Mouse (Mus musculus) MEL (cell line): ENCODE data around the gene Golga4. TPM values are rescaled to one million over a fixed set of nuclear protein-coding genes. Genes with fewer than 3 reads are reported as not detected.

ENCODE experiments used
- DNase-seq: peaks from one replicate; pipeline ENCODE4 v3.0.0; 2011; ENCODE audit warnings: low read depth, low spot score
- H3K27ac ChIP-seq: 2 replicates; pipeline ENCODE4 v1.5.1; 2012; ENCODE audit warnings: low read depth, mild to moderate bottlenecking, control low read depth, low read length, moderate library complexity; ENCODE audit not compliant: control insufficient read depth
- H3K27me3 ChIP-seq, 2 experiments: fragments of 150-350 bp in 1 of 2; sonication (generic) in 1 of 2; 2 replicates each; pipeline ENCODE4 v1.6.1; 2012; ENCODE audit warnings: low read length in 2 of 2, mild to moderate bottlenecking in 2 of 2, improper control_type of control experiment in 1 of 2, moderate library complexity in 1 of 2; ENCODE audit not compliant: insufficient read depth in 2 of 2, control insufficient read depth in 1 of 2
- H3K36me3 ChIP-seq, 2 experiments: 2 replicates each; pipeline ENCODE4 v1.6.1; 2012 to 2014; ENCODE audit warnings: low read length in 2 of 2, improper control_type of control experiment in 1 of 2, inconsistent platforms in 1 of 2, mild to moderate bottlenecking in 1 of 2; ENCODE audit not compliant: insufficient read depth in 2 of 2, control insufficient read depth in 1 of 2
- H3K4me1 ChIP-seq, 2 experiments: fragments of 150-350 bp in 1 of 2; sonication (generic) in 1 of 2; 2 replicates each; pipeline ENCODE4 v1.6.1; 2012; ENCODE audit warnings: low read length in 2 of 2, improper control_type of control experiment in 1 of 2, mild to moderate bottlenecking in 1 of 2; ENCODE audit not compliant: insufficient read depth in 2 of 2, control insufficient read depth in 1 of 2
- H3K4me3 ChIP-seq, 2 experiments: fragments of 150-350 bp in 1 of 2; sonication (generic) in 1 of 2; 2 replicates each; pipeline ENCODE4 v1.5.1; 2012; ENCODE audit warnings: low read depth in 2 of 2, low read length in 2 of 2, mild to moderate bottlenecking in 2 of 2, moderate library complexity in 2 of 2, control low read depth in 1 of 2, improper control_type of control experiment in 1 of 2; ENCODE audit not compliant: control insufficient read depth in 1 of 2, insufficient read depth in 1 of 2
- H3K79me2 ChIP-seq: 2 replicates; pipeline ENCODE4 v1.6.1; 2012; ENCODE audit warnings: mild to moderate bottlenecking, low read length, moderate library complexity; ENCODE audit not compliant: control insufficient read depth, poor library complexity, insufficient read depth
- H3K9ac ChIP-seq: 2 replicates; pipeline ENCODE4 v1.6.1; 2012; ENCODE audit warnings: low read depth, mild to moderate bottlenecking, control low read depth, low read length, moderate library complexity; ENCODE audit not compliant: control insufficient read depth, poor library complexity, severe bottlenecking
- H3K9me3 ChIP-seq: fragments of 150-350 bp; sonication (generic); replicated peaks from 2 replicates; pipeline ENCODE4 v1.6.1; 2012; ENCODE audit warnings: mild to moderate bottlenecking, low read length, improper control_type of control experiment, moderate library complexity; ENCODE audit not compliant: insufficient read depth
- CHD1 ChIP-seq: IDR thresholded peaks from 2 replicates; pipeline ENCODE4 v1.6.1; 2012; ENCODE audit warnings: low read depth, mild to moderate bottlenecking, inconsistent platforms, low read length, improper control_type of control experiment
- CTCF ChIP-seq, 3 experiments: IDR thresholded peaks in 2 of 3; conservative IDR thresholded peaks in 1 of 3; 2 replicates each; pipeline ENCODE4 v1.5.1; 2011 to 2012; ENCODE audit warnings: low read length in 3 of 3, low read depth in 2 of 3, mild to moderate bottlenecking in 2 of 3, improper control_type of control experiment in 1 of 3, inconsistent platforms in 1 of 3, mixed read lengths in 1 of 3, moderate library complexity in 1 of 3; ENCODE audit not compliant: control insufficient read depth in 1 of 3, insufficient read depth in 1 of 3, poor library complexity in 1 of 3, severe bottlenecking in 1 of 3
- GABPA ChIP-seq: IDR thresholded peaks from 2 replicates; pipeline ENCODE4 v1.6.1; 2012; ENCODE audit warnings: low read depth, mild to moderate bottlenecking, inconsistent platforms, low read length, improper control_type of control experiment, moderate library complexity
- HCFC1 ChIP-seq: IDR thresholded peaks from 2 replicates; pipeline ENCODE4 v1.6.1; 2012; ENCODE audit warnings: low read depth, mild to moderate bottlenecking, inconsistent platforms, low read length, improper control_type of control experiment, moderate library complexity
- MYB ChIP-seq: IDR thresholded peaks from 2 replicates; pipeline ENCODE4 v1.6.1; 2011; ENCODE audit warnings: mild to moderate bottlenecking, low read depth, low read length, improper control_type of control experiment
- NELFE ChIP-seq: IDR thresholded peaks from 2 replicates; pipeline ENCODE4 v1.6.1; 2011; ENCODE audit warnings: low read depth, low read length, improper control_type of control experiment
- NRF1 ChIP-seq: IDR thresholded peaks from 2 replicates; pipeline ENCODE4 v1.6.1; 2014; ENCODE audit warnings: low read depth, mild to moderate bottlenecking, inconsistent platforms, low read length, improper control_type of control experiment, moderate library complexity; ENCODE audit not compliant: poor library complexity, insufficient read depth, severe bottlenecking
- POLR2A ChIP-seq, 2 experiments: IDR thresholded peaks; 2 replicates each; pipeline ENCODE4 v1.6.1; 2011 to 2012; ENCODE audit warnings: low read length in 2 of 2, mild to moderate bottlenecking in 2 of 2, control low read depth in 1 of 2, improper control_type of control experiment in 1 of 2, low read depth in 1 of 2, moderate library complexity in 1 of 2; ENCODE audit not compliant: control insufficient read depth in 1 of 2, insufficient read depth in 1 of 2, poor library complexity in 1 of 2
- TAL1 ChIP-seq: IDR thresholded peaks from 2 replicates; pipeline ENCODE4 v1.6.1; 2012; ENCODE audit warnings: mild to moderate bottlenecking, inconsistent platforms, low read length, moderate library complexity, mixed read lengths
- polyA plus RNA-seq, 2 experiments: library from polyadenylated mRNA; stranded (reverse) in 1 of 2; unstranded in 1 of 2; fragments of >175 nt in 1 of 2; fragments of >200 nt in 1 of 2; gene quantifications; 2 replicates each; pipeline versions ENCODE4 v1.2.1 to v1.2.4; 2012; ENCODE audit warnings: low replicate concordance in 2 of 2, low read depth in 1 of 2; ENCODE audit not compliant: insufficient read length in 2 of 2, insufficient read depth in 1 of 2, missing spikeins in 1 of 2
- total RNA-seq: library from RNA; depleted of rRNA; stranded (reverse); fragments of 300-350 nt; gene quantifications from 2 replicates; pipeline ENCODE4 v1.2.3, GENCODE M21; 2012

Gene Golga4
- total and polyA plus RNA-seq, 3 experiments = 29.8 to 465 (median 38.9) TPM

DNA sequence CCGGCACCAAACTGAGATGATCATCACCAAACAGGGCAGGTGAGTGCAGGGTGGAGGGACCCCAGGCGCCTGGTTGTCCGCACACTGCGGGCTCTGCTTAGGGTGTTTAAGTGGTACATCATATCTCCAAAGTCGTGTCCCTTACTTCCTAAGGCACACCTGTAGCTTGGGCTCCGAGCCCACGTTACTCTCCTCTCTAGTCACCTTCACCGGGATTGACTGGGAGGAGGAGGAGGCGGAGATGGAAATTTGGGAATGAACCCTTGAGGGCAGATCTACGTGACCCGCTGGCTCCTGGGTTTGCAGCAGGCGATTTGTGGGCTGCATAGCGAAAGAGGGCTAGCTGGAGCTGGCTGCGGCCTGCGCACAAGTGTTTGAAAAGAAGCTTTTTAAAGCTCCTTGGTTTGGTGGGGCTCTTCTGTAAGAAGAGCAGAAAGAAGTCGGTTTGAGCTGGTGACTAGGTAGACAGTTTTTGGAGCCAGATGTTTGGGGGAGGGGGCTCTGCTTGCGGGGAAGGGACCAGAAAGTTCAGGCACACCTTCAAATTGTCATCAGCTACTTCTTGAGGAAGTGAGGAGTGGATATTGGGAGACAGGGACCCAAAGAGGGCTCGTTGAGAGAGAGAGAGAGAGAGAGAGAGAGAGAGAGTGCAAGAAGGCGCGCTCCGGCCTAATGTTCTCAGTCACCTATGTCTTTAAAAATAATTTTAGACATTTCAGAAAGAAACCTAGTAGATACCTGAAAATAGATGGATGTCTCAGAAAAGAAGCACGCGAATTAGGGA is 26.4 kb upstream of the Golga4 start:
- no peaks in the 10 kb centered on the region for H3K79me2 ChIP-seq
- no peaks in the 10 kb centered on the region for H3K9me3 ChIP-seq
- H3K36me3 ChIP-seq = peaks cover 0 to 3% of the 10 kb centered on the region in 2 experiments; a peak in 2 of 4 replicates
- TF ChIP-seq TAL1 = no peak
- TF ChIP-seq MYB = no peak
- no peaks in the 10 kb centered on the region for H3K27me3 ChIP-seq
- no peak for DNase-seq
- no peak overlapping the region for H3K4me3 ChIP-seq
- H3K4me1 ChIP-seq = peaks cover 0 to 4% of the 10 kb centered on the region in 2 experiments; a peak in 1 of 4 replicates
- H3K9ac ChIP-seq = no peak overlapping the region
- no peak overlapping the region for H3K27ac ChIP-seq

DNA sequence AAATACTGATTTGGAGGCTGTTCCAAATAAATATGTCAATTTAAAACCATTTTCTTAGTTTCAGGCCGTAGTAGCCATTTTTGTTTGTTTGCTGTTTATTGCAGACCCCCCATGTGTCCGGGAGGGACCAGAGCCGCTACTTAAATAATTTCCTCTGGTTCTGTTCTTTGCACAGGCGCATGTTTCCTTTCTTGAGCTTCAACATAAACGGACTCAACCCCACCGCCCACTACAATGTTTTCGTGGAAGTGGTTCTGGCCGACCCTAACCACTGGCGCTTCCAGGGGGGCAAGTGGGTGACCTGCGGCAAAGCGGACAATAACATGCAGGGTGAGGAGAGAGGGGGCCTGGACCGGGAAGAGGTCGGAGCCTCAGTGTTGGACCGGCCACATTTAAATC is 25.8 kb upstream of the Golga4 start:
- no peak overlapping the region for H3K4me3 ChIP-seq
- DNase-seq = no peak
- no peaks in the 10 kb centered on the region for H3K27me3 ChIP-seq
- H3K9me3 ChIP-seq = no peaks in the 10 kb centered on the region
- H3K9ac ChIP-seq = no peak overlapping the region
- no peak for TF ChIP-seq CHD1
- H3K79me2 ChIP-seq = no peaks in the 10 kb centered on the region
- H3K27ac ChIP-seq = no peak overlapping the region
- H3K4me1 ChIP-seq = peaks cover 0 to 4% of the 10 kb centered on the region in 2 experiments; a peak in 1 of 4 replicates
- H3K36me3 ChIP-seq = peaks cover 0 to 3% of the 10 kb centered on the region in 2 experiments; a peak in 2 of 4 replicates

DNA sequence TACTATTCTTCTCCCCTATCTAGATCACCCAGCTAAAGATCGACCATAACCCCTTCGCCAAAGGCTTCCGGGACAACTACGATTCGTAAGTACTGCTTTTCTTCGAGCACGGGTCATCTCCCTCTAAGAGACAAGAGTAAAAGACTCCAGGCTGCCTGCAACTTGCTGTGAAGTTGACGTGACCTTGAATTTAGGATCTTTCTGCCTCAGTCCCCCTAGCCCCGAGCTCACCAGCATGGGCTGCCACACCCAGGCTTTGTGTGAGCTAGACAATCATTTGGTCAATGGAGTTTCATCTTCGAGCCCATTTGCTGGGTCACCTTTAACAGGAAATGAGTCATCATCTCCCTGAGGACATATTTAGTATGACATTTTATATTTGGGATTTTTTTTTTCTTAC is 23.9 kb upstream of the Golga4 start:
- no peak for DNase-seq
- no peak overlapping the region for H3K9ac ChIP-seq
- TF ChIP-seq NRF1 = no peak
- TF ChIP-seq HCFC1 = no peak
- TF ChIP-seq GABPA = no peak
- no peak for TF ChIP-seq CTCF (IDR thresholded peaks at IDR 0.05 in 2 of 3, conservative IDR thresholded peaks at IDR 0.05 in 1 of 3; ENCODE audit: control insufficient read depth in 1 of 3, insufficient read depth in 1 of 3, low read depth in 2 of 3, low read length in 3 of 3, poor library complexity in 1 of 3, severe bottlenecking in 1 of 3)
- TF ChIP-seq POLR2A (IDR thresholded peaks at IDR 0.05; ENCODE audit: control insufficient read depth in 1 of 2, insufficient read depth in 1 of 2, low read depth in 1 of 2, low read length in 2 of 2, poor library complexity in 1 of 2) = no peak
- TF ChIP-seq CHD1 = no peak
- TF ChIP-seq NELFE = no peak
- TF ChIP-seq, all 39 proteins: peak for 0
- Histone ChIP-seq H3K36me3 (peaks cover 0 to 3% of the 10 kb centered on the region in 2 experiments; a peak in 2 of 4 replicates), H3K27ac (no peak overlapping the region), H3K27me3 (no peaks in the 10 kb centered on the region), H3K4me3 (no peak overlapping the region), H3K79me2 (no peaks in the 10 kb centered on the region), H3K9me3 (no peaks in the 10 kb centered on the region), H3K4me1 (peaks cover 0 to 4% of the 10 kb centered on the region in 2 experiments; a peak in 1 of 4 replicates)
